Mouse (Mus musculus): ENCODE results near the gene Yipf7.

The Yipf7 gene

GRCm38 (mm10) chr5:69542489-69542888 lies at the start of gene Yipf7:
TSS of gene Yipf7 (minus strand) at chr5:69542648.
- no peak for DNase-seq

GRCm38 (mm10) chr5:69591640-69592461 lies 49.4 kb upstream of the Yipf7 start, which contains the start of gene Gnpda2:
TSS of gene Gnpda2 (minus strand) at chr5:69592340.
- peak; percentile 90 for DNase-seq

GRCm38 (mm10) chr5:69557404-69557935 lies 15.0 kb upstream of the Yipf7 start:
- DNase-seq = peak; percentile 0

- peak; percentile 95 for DNase-seq
Measured at GRCm38 (mm10) chr5:69556628-69557403, 14.4 kb upstream of the Yipf7 start, which contains the start of gene Guf1. TSS of gene Guf1 (plus strand) at chr5:69556923.

GRCm38 (mm10) chr5:69541680-69542079 lies 768 bp downstream of the Yipf7 start:
- DNase-seq = no peak

- no peak for DNase-seq
Measured at GRCm38 (mm10) chr5:69523944-69524343, 18.5 kb downstream of the Yipf7 start.

- DNase-seq = no peak
Measured at GRCm38 (mm10) chr5:69522064-69522463, 20.4 kb downstream of the Yipf7 start.

- DNase-seq = peak; percentile 63
Measured at GRCm38 (mm10) chr5:69520661-69521278, 21.7 kb downstream of the Yipf7 start.

- no peak for DNase-seq
Measured at GRCm38 (mm10) chr5:69512203-69512602, 30.2 kb downstream of the Yipf7 start.

- DNase-seq = no peak
Measured at GRCm38 (mm10) chr5:69511631-69512030, 30.8 kb downstream of the Yipf7 start.

- DNase-seq = no peak
Measured at GRCm38 (mm10) chr5:69507045-69507444, 35.4 kb downstream of the Yipf7 start.

GRCm38 (mm10) chr5:69489046-69489445 lies 53.4 kb downstream of the Yipf7 start:
- no peak for DNase-seq

GRCm38 (mm10) chr5:69467520-69467919 lies 74.9 kb downstream of the Yipf7 start:
- DNase-seq = no peak
